Mouse (Mus musculus): ENCODE data around the gene Slc9c1.

- no peak for TF ChIP-seq POLR2A (IDR thresholded peaks at IDR 0.05; ENCODE audit: insufficient read depth, low read length)
- TF ChIP-seq CTCF (IDR thresholded peaks at IDR 0.05; ENCODE audit: low read depth, low read length) = no peak
Measured at GRCm38 (mm10) chr16:45625342-45625741, 90.2 kb downstream of the Slc9c1 start.

Measured in ES-Bruce4 (cell line).